Mouse (Mus musculus): ENCODE results near the gene Pabpc4.

GRCm38 (mm10) chr4:123229166-123229565, 33.0 kb upstream of the Pabpc4 start:
- TF ChIP-seq CTCF (IDR thresholded peaks at IDR 0.05; ENCODE audit: low read depth, low read length) (no peak), TAL1 (conservative IDR thresholded peaks at IDR 0.05; ENCODE audit: low read depth, low read length) (no peak), POLR2AphosphoS5 (IDR thresholded peaks at IDR 0.05; ENCODE audit: insufficient replicate concordance, low read depth, low read length) (no peak)
